Mouse (Mus musculus) liver, embryonic 11.5 days (tissue): ENCODE results near the gene Sri. TPM values are rescaled to one million over a fixed set of nuclear protein-coding genes. Genes with fewer than 3 reads are reported as not detected.
A peak's percentile ranks its signal among the peaks of the same experiment; 100 is the strongest.

Source experiments
- ATAC-seq: fragments of 200-750 bp; cut with Nextera tagmentation; replicated peaks from 2 replicates; pipeline ENCODE4 v1.8.0; 2017; ENCODE audit warnings: moderate number of reproducible peaks, mild to moderate bottlenecking, moderate TSS enrichment, moderate library complexity; ENCODE audit not compliant: low FRiP score
- DNase-seq: peaks from one replicate; pipeline ENCODE4 v3.0.0-alpha.2; 2017; ENCODE audit warnings: low spot score
- H3K27ac ChIP-seq: fragments of 300-500 bp; sonication (generic); 2 replicates; pipeline ENCODE4 v1.5.1; 2014; ENCODE audit warnings: mild to moderate bottlenecking, low read depth, low read length, control low read depth
- H3K27me3 ChIP-seq: fragments of 300-500 bp; sonication (generic); replicated peaks from 2 replicates; pipeline ENCODE4 v1.6.1; 2014; ENCODE audit warnings: low read length, mixed read lengths; ENCODE audit not compliant: control insufficient read depth, insufficient read depth
- H3K36me3 ChIP-seq: fragments of 300-500 bp; sonication (generic); 2 replicates; pipeline ENCODE4 v1.6.1; 2014; ENCODE audit warnings: mild to moderate bottlenecking, low read length, moderate library complexity, mixed read lengths; ENCODE audit not compliant: control insufficient read depth, insufficient read depth
- H3K4me1 ChIP-seq: fragments of 300-500 bp; sonication (generic); replicated peaks from 2 replicates; pipeline ENCODE4 v1.6.1; 2014; ENCODE audit warnings: low read length, mixed read lengths; ENCODE audit not compliant: control insufficient read depth, insufficient read depth
- H3K4me2 ChIP-seq: fragments of 300-500 bp; sonication (generic); 2 replicates; pipeline ENCODE4 v1.6.1; 2014; ENCODE audit warnings: mild to moderate bottlenecking, control low read depth, moderate library complexity
- H3K4me3 ChIP-seq: fragments of 300-500 bp; sonication (generic); 2 replicates; pipeline ENCODE4 v1.5.1; 2014; ENCODE audit warnings: low read depth, low read length, control low read depth
- H3K9ac ChIP-seq: fragments of 300-500 bp; sonication (generic); 2 replicates; pipeline ENCODE4 v1.6.1; 2014; ENCODE audit warnings: low read depth, low read length, control low read depth
- H3K9me3 ChIP-seq: fragments of 300-500 bp; sonication (generic); 2 replicates; pipeline ENCODE4 v1.6.1; 2016; ENCODE audit warnings: low read length, inconsistent platforms, mixed read lengths; ENCODE audit not compliant: control insufficient read depth
- WGBS: fragments of 180-500 bp; shearing (Covaris S2); extraction: QIAGEN DNeasy Blood & Tissue Kit; methylation state at CpG from one replicate; pipeline ENCODE4 v1.1.7; 2014; 5-methylcytosine and 5-hydroxymethylcytosine counted together
- polyA plus RNA-seq: library from polyadenylated mRNA; unstranded; fragments of >200 nt; fragmentation: Nextera tagmentation; extraction: Ambion mirVana; gene quantifications from 2 replicates; pipeline ENCODE4 v1.2.1, GENCODE M21; 2014

The Sri gene
- polyA plus RNA-seq, 1 experiment from 2014 or later: 242 TPM

- no peaks in the 10 kb centered on the region for H3K27me3 ChIP-seq
- 61% methylated on average over 20 of the region's 20 CpGs for WGBS
- H3K36me3 ChIP-seq: no peaks in the 10 kb centered on the region
- H3K4me2 ChIP-seq: no peak overlapping the region
- H3K4me3 ChIP-seq: no peak overlapping the region
- H3K9me3 ChIP-seq: no peaks in the 10 kb centered on the region
- DNase-seq (no peak), ATAC-seq (peak; percentile 72)
- no peaks in the 10 kb centered on the region for H3K4me1 ChIP-seq
- H3K9ac ChIP-seq: no peak overlapping the region
- no peak overlapping the region for H3K27ac ChIP-seq
These were observed 37.1 kb downstream of the Sri start for GRCm38 (mm10) chr5:8082800-8083509.

- Histone ChIP-seq H3K27me3 (no peaks in the 10 kb centered on the region), H3K4me3 (no peak overlapping the region), H3K4me1 (no peaks in the 10 kb centered on the region), H3K4me2 (no peak overlapping the region), H3K27ac (no peak overlapping the region), H3K9ac (no peak overlapping the region), H3K36me3 (no peaks in the 10 kb centered on the region), H3K9me3 (no peaks in the 10 kb centered on the region)
- DNase-seq: no peak
- ATAC-seq: no peak
- WGBS: 93% methylated on average over 3 of the region's 3 CpGs
These were observed 39.8 kb downstream of the Sri start for GRCm38 (mm10) chr5:8085661-8086060.

GRCm38 (mm10) chr5:8088147-8088546 is 42.3 kb downstream of the Sri start:
- DNase-seq (no peak), ATAC-seq (no peak)
- no peak overlapping the region for H3K9ac ChIP-seq
- no peak overlapping the region for H3K27ac ChIP-seq
- no peak overlapping the region for H3K4me3 ChIP-seq
- H3K36me3 ChIP-seq: no peaks in the 10 kb centered on the region
- no peaks in the 10 kb centered on the region for H3K9me3 ChIP-seq
- H3K4me1 ChIP-seq: no peaks in the 10 kb centered on the region
- H3K27me3 ChIP-seq: no peaks in the 10 kb centered on the region
- H3K4me2 ChIP-seq: no peak overlapping the region
- 77% methylated on average over 3 of the region's 3 CpGs for WGBS

GRCm38 (mm10) chr5:8094921-8095320 is 49.0 kb downstream of the Sri start:
- DNase-seq: no peak
- Histone ChIP-seq H3K36me3 (no peaks in the 10 kb centered on the region), H3K4me3 (no peak overlapping the region), H3K27ac (no peak overlapping the region), H3K4me1 (no peaks in the 10 kb centered on the region), H3K4me2 (no peak overlapping the region), H3K27me3 (no peaks in the 10 kb centered on the region), H3K9ac (no peak overlapping the region), H3K9me3 (no peaks in the 10 kb centered on the region)
- ATAC-seq: no peak
- WGBS: 77% methylated on average over 5 of the region's 5 CpGs

- no peak for ATAC-seq
- H3K9ac ChIP-seq: no peak overlapping the region
- H3K27me3 ChIP-seq: no peaks in the 10 kb centered on the region
- no peaks in the 10 kb centered on the region for H3K4me1 ChIP-seq
- no peak overlapping the region for H3K27ac ChIP-seq
- no peak overlapping the region for H3K4me2 ChIP-seq
- no peaks in the 10 kb centered on the region for H3K9me3 ChIP-seq
- H3K4me3 ChIP-seq: no peak overlapping the region
- 74% methylated on average over 1 of the region's 1 CpGs for WGBS
- no peaks in the 10 kb centered on the region for H3K36me3 ChIP-seq
- no peak for DNase-seq
These were observed 49.8 kb downstream of the Sri start for GRCm38 (mm10) chr5:8095689-8096088.

GRCm38 (mm10) chr5:8111691-8112090 is 65.8 kb downstream of the Sri start:
- ATAC-seq (no peak), DNase-seq (no peak)
- Histone ChIP-seq H3K9ac (no peak overlapping the region), H3K36me3 (no peaks in the 10 kb centered on the region), H3K27ac (no peak overlapping the region), H3K4me3 (no peak overlapping the region), H3K27me3 (no peaks in the 10 kb centered on the region), H3K4me1 (no peaks in the 10 kb centered on the region), H3K9me3 (no peaks in the 10 kb centered on the region), H3K4me2 (no peak overlapping the region)
- 87% methylated on average over 3 of the region's 3 CpGs for WGBS

- ATAC-seq: no peak
- Histone ChIP-seq H3K4me3 (no peak overlapping the region), H3K9ac (no peak overlapping the region), H3K4me2 (no peak overlapping the region), H3K27me3 (no peaks in the 10 kb centered on the region), H3K27ac (no peak overlapping the region), H3K9me3 (no peaks in the 10 kb centered on the region), H3K36me3 (no peaks in the 10 kb centered on the region), H3K4me1 (no peaks in the 10 kb centered on the region)
- 84% methylated on average over 5 of the region's 5 CpGs for WGBS
- DNase-seq: no peak
These were observed 66.4 kb downstream of the Sri start for GRCm38 (mm10) chr5:8112246-8112645.

GRCm38 (mm10) chr5:8116561-8117168 is 70.8 kb downstream of the Sri start:
- H3K4me2 ChIP-seq: no peak overlapping the region
- no peaks in the 10 kb centered on the region for H3K27me3 ChIP-seq
- ATAC-seq: no peak
- no peaks in the 10 kb centered on the region for H3K4me1 ChIP-seq
- no peak overlapping the region for H3K27ac ChIP-seq
- no peaks in the 10 kb centered on the region for H3K36me3 ChIP-seq
- DNase-seq: no peak
- no peaks in the 10 kb centered on the region for H3K9me3 ChIP-seq
- WGBS: 75% methylated on average over 5 of the region's 5 CpGs
- no peak overlapping the region for H3K4me3 ChIP-seq
- H3K9ac ChIP-seq: no peak overlapping the region
